ENCODE assay signal across 8 mouse cellular contexts in genomic region chr9:60999001-60999529, GRCm38 (mm10).
DNase-seq lines count a peak whose midpoint lies in the region; ATAC-seq and TF ChIP-seq lines count a peak whose summit lies in the region.

No protein-coding gene starts in this region.

- TF ChIP-seq EP300 in liver, postnatal 0 days (IDR thresholded peaks at IDR 0.05; ENCODE audit: low read depth): no peak

- H3K4me2 ChIP-seq in heart, embryonic 12.5 days: no peak overlapping the region
- H3K4me2 ChIP-seq in liver, postnatal 0 days (ENCODE audit: low read depth, low read length): no peak overlapping the region

- no peak overlapping the region for H3K27ac ChIP-seq in heart, embryonic 12.5 days (ENCODE audit: poor library complexity, severe bottlenecking)
- peak overlapping the region; percentile 44; the same call in 1 of the 2 replicates for H3K27ac ChIP-seq in liver, postnatal 0 days (ENCODE audit: low read depth)

- ATAC-seq in heart, embryonic 12.5 days (ENCODE audit: insufficient number of reproducible peaks, low FRiP score): no peak
- ATAC-seq in liver, postnatal 0 days: peak; percentile 69

- H3K4me1 ChIP-seq in heart, embryonic 12.5 days (replicated peaks): peaks cover 13% of the 10 kb centered on the region
- peaks cover 5% of the 10 kb centered on the region for H3K4me1 ChIP-seq in liver, postnatal 0 days (ENCODE audit: insufficient read depth)

- peaks cover 23% of the 10 kb centered on the region for H3K27me3 ChIP-seq in heart, embryonic 12.5 days (replicated peaks)
- H3K27me3 ChIP-seq in liver, postnatal 0 days (ENCODE audit: insufficient read depth, low read length): no peaks in the 10 kb centered on the region

- 37% methylated on average over 6 of the region's 6 CpGs for WGBS in heart, embryonic 12.5 days
- WGBS in liver, postnatal 0 days (ENCODE audit: insufficient replicate concordance): 25% methylated on average over 6 of the region's 6 CpGs

- no peaks in the 10 kb centered on the region for H3K36me3 ChIP-seq in heart, embryonic 12.5 days
- H3K36me3 ChIP-seq in liver, postnatal 0 days (replicated peaks; ENCODE audit: insufficient read depth, low read length): no peaks in the 10 kb centered on the region

- peak; percentile 60 for DNase-seq in heart, adult 8-10 months (ENCODE audit: low spot score)
- DNase-seq in 416B (ENCODE audit: low read depth) (peak; percentile 100), R1 (ENCODE audit: low read depth, low spot score) (peak; percentile 39), adipocyte (ENCODE audit: low spot score) (no peak)
- DNase-seq in liver, postnatal 0 days: peak; percentile 72
- peak; percentile 87 to 89 for DNase-seq in spleen, postnatal 36 days (ENCODE audit: low spot score in 2 of 2)
- DNase-seq in left cerebral cortex, adult 8-10 months (ENCODE audit: low spot score in 2 of 2): no peak

- H3K9ac ChIP-seq in heart, embryonic 12.5 days: no peak overlapping the region
- no peak overlapping the region for H3K9ac ChIP-seq in liver, postnatal 0 days (replicated peaks)

- H3K4me3 ChIP-seq in heart, embryonic 12.5 days: no peak overlapping the region
- no peak overlapping the region for H3K4me3 ChIP-seq in liver, postnatal 0 days (ENCODE audit: low read depth, low read length)

- no peaks in the 10 kb centered on the region for H3K9me3 ChIP-seq in heart, embryonic 12.5 days (replicated peaks)
- no peaks in the 10 kb centered on the region for H3K9me3 ChIP-seq in liver, postnatal 0 days (ENCODE audit: low read length)

- TF ChIP-seq CTCF in liver, postnatal 0 days (IDR thresholded peaks at IDR 0.05; ENCODE audit: low read depth): peak; percentile 71

Comparison
In these comparisons a context has a peak if more than half of its experiments do, and no peak if none do; other contexts are left out.
1. DNase-seq: peak in heart, adult 8-10 months (single experiment), 416B (single experiment), R1 (single experiment), liver, postnatal 0 days (single experiment) and spleen, postnatal 36 days (2 of 2); none in adipocyte (single experiment) and left cerebral cortex, adult 8-10 months (0 of 2).